Mouse (Mus musculus): ENCODE data around the gene Ank2. TPM values are rescaled to one million over a fixed set of nuclear protein-coding genes. Genes with fewer than 3 reads are reported as not detected.

Ank2 gene
- polyA plus RNA-seq, 1 experiment from 2014 or later = 37.0 TPM

DNA sequence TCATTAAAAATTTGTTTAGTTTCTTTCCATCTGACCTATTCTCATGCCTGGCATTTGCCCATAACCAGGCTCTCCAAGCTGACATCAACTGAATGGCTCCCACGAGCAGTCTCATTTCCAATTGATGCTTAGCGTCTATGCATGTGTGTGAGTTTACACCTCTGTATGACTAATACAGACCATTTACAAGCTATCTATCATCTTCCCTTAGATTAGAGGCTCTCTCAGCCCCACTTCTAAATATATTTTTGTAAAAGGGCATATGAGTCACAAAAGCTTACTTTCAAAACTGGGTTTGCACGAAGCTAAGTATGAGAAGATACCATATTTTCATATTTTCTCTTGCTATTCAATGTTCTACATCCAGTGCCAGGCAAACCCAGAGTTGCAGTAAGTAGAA lies 578.9 kb downstream of the Ank2 start:
- H3K36me3 ChIP-seq (ENCODE audit: control insufficient read depth, insufficient read depth, low read length) = peaks cover 4% of the 10 kb centered on the region; the same call in 1 of the 2 replicates
- no peaks in the 10 kb centered on the region for H3K9me3 ChIP-seq (ENCODE audit: control insufficient read depth, low read length)
- WGBS = 85% methylated on average over 3 of the region's 3 CpGs
- DNase-seq (ENCODE audit: low spot score) (no peak), ATAC-seq (replicated peaks; ENCODE audit: low FRiP score, low TSS enrichment, low read depth) (no peak)
- no peaks in the 10 kb centered on the region for H3K27me3 ChIP-seq (replicated peaks; ENCODE audit: control insufficient read depth, insufficient read depth, low read length)
- H3K27ac ChIP-seq (ENCODE audit: low read depth) = no peak overlapping the region
- H3K4me2 ChIP-seq (ENCODE audit: low read length) = no peak overlapping the region
- H3K9ac ChIP-seq (ENCODE audit: low read length) = no peak overlapping the region
- no peak overlapping the region for H3K4me3 ChIP-seq (ENCODE audit: low read depth, low read length)
- no peaks in the 10 kb centered on the region for H3K4me1 ChIP-seq (replicated peaks; ENCODE audit: control insufficient read depth, insufficient read depth, low read length)

DNA sequence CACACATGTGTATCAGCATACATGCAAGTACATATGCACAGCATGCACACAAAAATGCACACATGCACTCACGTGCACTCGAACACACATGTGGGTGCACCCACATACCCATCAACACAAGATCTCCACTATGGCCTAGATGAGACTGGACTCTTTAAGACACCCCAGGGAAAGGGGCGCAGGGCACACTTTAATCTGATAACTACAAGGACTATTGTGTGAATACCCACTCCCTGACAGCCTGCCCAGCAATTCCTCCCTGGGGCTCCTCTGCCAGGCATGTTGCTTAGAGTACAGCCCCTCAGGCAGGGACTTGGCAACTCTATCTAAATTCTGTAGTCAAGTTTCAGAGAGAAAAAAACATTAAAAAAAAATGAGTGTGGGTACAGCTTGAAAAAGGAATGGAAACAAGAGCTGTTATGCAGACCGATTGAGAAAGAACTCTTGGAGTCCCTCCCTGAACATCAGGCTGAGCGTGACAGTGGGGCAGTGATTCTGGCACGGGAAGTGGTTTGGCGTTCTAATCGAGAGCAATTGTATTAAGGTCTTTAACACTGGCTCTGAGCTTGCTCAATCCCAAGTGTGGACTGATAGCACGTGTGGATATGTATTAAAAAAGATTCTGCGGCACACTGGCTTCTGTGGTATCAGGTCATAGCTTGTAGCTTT lies 580.2 kb downstream of the Ank2 start:
- Histone ChIP-seq H3K27me3 (replicated peaks; ENCODE audit: control insufficient read depth, insufficient read depth, low read length) (no peaks in the 10 kb centered on the region), H3K4me3 (ENCODE audit: low read depth, low read length) (no peak overlapping the region), H3K4me1 (replicated peaks; ENCODE audit: control insufficient read depth, insufficient read depth, low read length) (no peaks in the 10 kb centered on the region), H3K4me2 (ENCODE audit: low read length) (no peak overlapping the region), H3K9me3 (ENCODE audit: control insufficient read depth, low read length) (no peaks in the 10 kb centered on the region), H3K9ac (ENCODE audit: low read length) (no peak overlapping the region), H3K27ac (ENCODE audit: low read depth) (no peak overlapping the region), H3K36me3 (ENCODE audit: control insufficient read depth, insufficient read depth, low read length) (peaks cover 4% of the 10 kb centered on the region; the same call in 1 of the 2 replicates)
- no peak for ATAC-seq (replicated peaks; ENCODE audit: low FRiP score, low TSS enrichment, low read depth)
- DNase-seq (ENCODE audit: low spot score) = no peak
- 89% methylated on average over 10 of the region's 10 CpGs for WGBS

- no peak for ATAC-seq (replicated peaks; ENCODE audit: low FRiP score, low TSS enrichment, low read depth)
- Histone ChIP-seq H3K9me3 (ENCODE audit: control insufficient read depth, low read length) (no peaks in the 10 kb centered on the region), H3K4me3 (ENCODE audit: low read depth, low read length) (no peak overlapping the region), H3K27ac (ENCODE audit: low read depth) (no peak overlapping the region), H3K9ac (ENCODE audit: low read length) (no peak overlapping the region), H3K27me3 (replicated peaks; ENCODE audit: control insufficient read depth, insufficient read depth, low read length) (no peaks in the 10 kb centered on the region), H3K36me3 (ENCODE audit: control insufficient read depth, insufficient read depth, low read length) (no peaks in the 10 kb centered on the region), H3K4me1 (replicated peaks; ENCODE audit: control insufficient read depth, insufficient read depth, low read length) (no peaks in the 10 kb centered on the region), H3K4me2 (ENCODE audit: low read length) (no peak overlapping the region)
- DNase-seq (ENCODE audit: low spot score) = no peak
Observed at GRCm38 (mm10) chr3:126916381-126916780, 582.8 kb downstream of the Ank2 start.

DNA sequence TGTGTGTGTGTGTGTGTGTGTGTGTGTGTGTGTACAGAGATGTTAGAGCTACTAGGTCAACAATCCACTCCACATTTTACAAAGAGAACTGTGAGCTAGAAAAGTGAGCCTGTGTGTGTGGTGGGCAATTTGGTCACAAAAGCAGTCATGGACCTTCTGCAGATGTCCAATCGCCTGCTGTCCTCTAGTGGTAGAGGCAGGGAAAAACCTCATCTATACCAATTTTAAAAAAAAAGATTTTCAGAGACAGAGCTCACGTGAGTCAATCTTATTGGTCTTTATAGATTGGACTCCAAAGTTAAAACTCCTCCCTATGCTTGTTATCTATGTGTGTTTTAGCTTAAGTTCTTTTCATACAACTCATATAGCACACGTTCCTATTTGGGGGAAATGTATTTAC lies 595.6 kb downstream of the Ank2 start:
- ATAC-seq (replicated peaks; ENCODE audit: low FRiP score, low TSS enrichment, low read depth) = 0 out of 2 replicates have a peak, but pooled peaks have one; percentile 58
- no peaks in the 10 kb centered on the region for H3K27me3 ChIP-seq (replicated peaks; ENCODE audit: control insufficient read depth, insufficient read depth, low read length)
- no peaks in the 10 kb centered on the region for H3K9me3 ChIP-seq (ENCODE audit: control insufficient read depth, low read length)
- DNase-seq (ENCODE audit: low spot score) = no peak
- no peak overlapping the region for H3K4me3 ChIP-seq (ENCODE audit: low read depth, low read length)
- H3K4me1 ChIP-seq (replicated peaks; ENCODE audit: control insufficient read depth, insufficient read depth, low read length) = no peaks in the 10 kb centered on the region
- H3K9ac ChIP-seq (ENCODE audit: low read length) = no peak overlapping the region
- no peaks in the 10 kb centered on the region for H3K36me3 ChIP-seq (ENCODE audit: control insufficient read depth, insufficient read depth, low read length)
- 7% methylated on average over 3 of the region's 3 CpGs for WGBS
- H3K4me2 ChIP-seq (ENCODE audit: low read length) = no peak overlapping the region
- no peak overlapping the region for H3K27ac ChIP-seq (ENCODE audit: low read depth)

GRCm38 (mm10) chr3:126886644-126887043 lies 612.5 kb downstream of the Ank2 start:
- no peaks in the 10 kb centered on the region for H3K4me1 ChIP-seq (replicated peaks; ENCODE audit: control insufficient read depth, insufficient read depth, low read length)
- ATAC-seq (replicated peaks; ENCODE audit: low FRiP score, low TSS enrichment, low read depth) (no peak), DNase-seq (ENCODE audit: low spot score) (no peak)
- H3K4me3 ChIP-seq (ENCODE audit: low read depth, low read length) = no peak overlapping the region
- 83% methylated on average over 4 of the region's 4 CpGs for WGBS
- H3K27me3 ChIP-seq (replicated peaks; ENCODE audit: control insufficient read depth, insufficient read depth, low read length) = no peaks in the 10 kb centered on the region
- H3K9ac ChIP-seq (ENCODE audit: low read length) = no peak overlapping the region
- H3K9me3 ChIP-seq (ENCODE audit: control insufficient read depth, low read length) = no peaks in the 10 kb centered on the region
- H3K36me3 ChIP-seq (ENCODE audit: control insufficient read depth, insufficient read depth, low read length) = no peaks in the 10 kb centered on the region
- H3K4me2 ChIP-seq (ENCODE audit: low read length) = no peak overlapping the region
- no peak overlapping the region for H3K27ac ChIP-seq (ENCODE audit: low read depth)

- WGBS = 69% methylated on average over 4 of the region's 4 CpGs
- H3K4me3 ChIP-seq (ENCODE audit: low read depth, low read length) = no peak overlapping the region
- no peak overlapping the region for H3K9ac ChIP-seq (ENCODE audit: low read length)
- no peaks in the 10 kb centered on the region for H3K9me3 ChIP-seq (ENCODE audit: control insufficient read depth, low read length)
- no peak overlapping the region for H3K27ac ChIP-seq (ENCODE audit: low read depth)
- no peaks in the 10 kb centered on the region for H3K27me3 ChIP-seq (replicated peaks; ENCODE audit: control insufficient read depth, insufficient read depth, low read length)
- no peaks in the 10 kb centered on the region for H3K36me3 ChIP-seq (ENCODE audit: control insufficient read depth, insufficient read depth, low read length)
- ATAC-seq (replicated peaks; ENCODE audit: low FRiP score, low TSS enrichment, low read depth) = no peak
- DNase-seq (ENCODE audit: low spot score) = no peak
- H3K4me1 ChIP-seq (replicated peaks; ENCODE audit: control insufficient read depth, insufficient read depth, low read length) = no peaks in the 10 kb centered on the region
- H3K4me2 ChIP-seq (ENCODE audit: low read length) = no peak overlapping the region
Observed at GRCm38 (mm10) chr3:126886090-126886489, 613.1 kb downstream of the Ank2 start.

GRCm38 (mm10) chr3:126878233-126878632 lies 620.9 kb downstream of the Ank2 start:
- no peaks in the 10 kb centered on the region for H3K27me3 ChIP-seq (replicated peaks; ENCODE audit: control insufficient read depth, insufficient read depth, low read length)
- no peaks in the 10 kb centered on the region for H3K4me1 ChIP-seq (replicated peaks; ENCODE audit: control insufficient read depth, insufficient read depth, low read length)
- H3K4me2 ChIP-seq (ENCODE audit: low read length) = no peak overlapping the region
- no peaks in the 10 kb centered on the region for H3K9me3 ChIP-seq (ENCODE audit: control insufficient read depth, low read length)
- peak; percentile 85 for ATAC-seq (replicated peaks; ENCODE audit: low FRiP score, low TSS enrichment, low read depth)
- DNase-seq (ENCODE audit: low spot score) = no peak
- H3K36me3 ChIP-seq (ENCODE audit: control insufficient read depth, insufficient read depth, low read length) = no peaks in the 10 kb centered on the region
- no peak overlapping the region for H3K4me3 ChIP-seq (ENCODE audit: low read depth, low read length)
- whole genome bisulfite sequencing = 32% methylated on average over 1 of the region's 1 CpGs
- H3K9ac ChIP-seq (ENCODE audit: low read length) = no peak overlapping the region
- H3K27ac ChIP-seq (ENCODE audit: low read depth) = no peak overlapping the region

MicroRNA genes within 50 kb of the gene (microRNA counts, 519-probe panel; counts per million panel counts)
- not detected for microRNA mmu-miR-302a
- not detected for microRNA mmu-miR-302b
- not detected for microRNA mmu-miR-302c
- not detected for microRNA mmu-miR-302d
- 2,902 counts per million, percentile 33 among the panel's probes with 10 or more counts for microRNA mmu-miR-367

Small RNA genes lying within 50 kb of the gene (microRNA-seq; reads per million reads assigned to microRNA genes)
- gene Gm44494 (not detected), gene Mir302a (158 reads per million, percentile 63 among the genes with 10 or more reads in this experiment), gene Mir302b (78.6 reads per million, percentile 56 among the genes with 10 or more reads in this experiment), gene Mir302c (15.6 reads per million, percentile 43 among the genes with 10 or more reads in this experiment), gene Mir302d (121 reads per million, percentile 60 among the genes with 10 or more reads in this experiment), gene Mir367 (not detected)

Other genes with a start within 250 kb of the Ank2 start
- 52.1 and 65.3 TPM in 2 replicates for gene Larp7, start 54.0 kb upstream of the Ank2 start, polyA plus RNA-seq (2014; fragmentation: Nextera tagmentation; extraction: Ambion mirVana)
- 8.8 and 12.8 TPM in 2 replicates for gene Zgrf1, start 54.1 kb upstream of the Ank2 start, polyA plus RNA-seq (2014; fragmentation: Nextera tagmentation; extraction: Ambion mirVana)
- not detected in 2 replicates for gene Neurog2, start 133.8 kb upstream of the Ank2 start, polyA plus RNA-seq (2014; fragmentation: Nextera tagmentation; extraction: Ambion mirVana)